ENCODE assay signal across 8 mouse cellular contexts in the genomic region with DNA sequence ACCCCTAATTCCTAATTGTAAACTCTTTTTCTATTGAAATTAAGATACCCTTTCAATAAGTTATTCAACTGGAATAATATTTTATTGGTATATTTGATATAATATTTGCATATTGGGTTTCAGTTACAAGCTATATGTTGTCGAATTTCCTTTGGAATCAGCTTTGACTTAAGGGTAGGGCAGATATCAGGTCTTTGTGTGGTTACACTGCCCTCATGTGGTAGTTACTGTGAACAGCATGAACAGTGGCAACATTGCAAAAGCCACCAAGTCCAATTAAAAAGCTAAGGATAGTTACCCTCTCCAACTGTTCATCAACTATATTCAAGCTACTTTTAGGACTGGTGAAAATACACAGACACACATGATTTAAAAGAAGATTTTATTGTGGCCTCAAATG. TPM values are rescaled to one million over a fixed set of nuclear protein-coding genes. Genes with fewer than 3 reads are reported as not detected.
DNase-seq lines count a peak whose midpoint lies in the region; ATAC-seq and TF ChIP-seq lines count a peak whose summit lies in the region.
"Had no signal": no experiment of that assay in that cellular context is flagged by ENCODE, and none has a peak within 500 bp of the region (broad histone marks: within the 10 kb centered on the region; RNA-seq: fewer than 3 reads in every experiment).

No protein-coding gene starts in this region.

- intact Hi-C loops in left cerebral cortex, postnatal 4 days (cut with DNase I): no loop called here

- H3K4me3 ChIP-seq in kidney, embryonic 16.5 days (ENCODE audit: low read length): no peak overlapping the region
- no peak overlapping the region for H3K4me3 ChIP-seq in E14TG2a.4 (replicated peaks; ENCODE audit: low read length)

- H3K9me3 ChIP-seq in kidney, embryonic 16.5 days (ENCODE audit: low read length): no peaks in the 10 kb centered on the region
- no peaks in the 10 kb centered on the region for H3K9me3 ChIP-seq in E14TG2a.4 (ENCODE audit: low read length)

- POLR2A ChIA-PET in Patski (lab: Charles Lee): no interaction called here

- no peaks in the 10 kb centered on the region for H3K27me3 ChIP-seq in kidney, embryonic 16.5 days (ENCODE audit: insufficient read depth, low read length)
- H3K27me3 ChIP-seq in E14TG2a.4 (ENCODE audit: insufficient read depth, low read length) (no peaks in the 10 kb centered on the region), Patski (no peaks in the 10 kb centered on the region)

- H3K9ac ChIP-seq in kidney, embryonic 16.5 days (replicated peaks; ENCODE audit: low read length): no peak overlapping the region

- H3K36me3 ChIP-seq in kidney, embryonic 16.5 days (ENCODE audit: insufficient read depth, low read length): no peaks in the 10 kb centered on the region
- no peaks in the 10 kb centered on the region for H3K36me3 ChIP-seq in E14TG2a.4 (ENCODE audit: insufficient read depth, low read length)

- H3K4me2 ChIP-seq in kidney, embryonic 16.5 days (replicated peaks; ENCODE audit: low read depth, low read length): no peak overlapping the region

- TF ChIP-seq CTCF in E14TG2a.4 (conservative IDR thresholded peaks at IDR 0.05; ENCODE audit: low read length): peak; percentile 81
- peak; percentile 21 for TF ChIP-seq CTCF in Patski (IDR thresholded peaks at IDR 0.05)

- no peak overlapping the region for H3K27ac ChIP-seq in kidney, embryonic 16.5 days (ENCODE audit: low read length)

- no peak for ATAC-seq in kidney, embryonic 16.5 days (ENCODE audit: low FRiP score, low TSS enrichment)
- ATAC-seq in Patski: no peak

- peak; percentile 12 to 16 for DNase-seq in kidney, postnatal 4 days
- DNase-seq in Patski (ENCODE audit: low read depth, low spot score): no peak
- peak; percentile 2 for DNase-seq in left cerebral cortex, postnatal 4 days
- no peak for DNase-seq in frontal cortex, postnatal 14 days (ENCODE audit: low spot score in 2 of 2)
- no peak for DNase-seq in urinary bladder, postnatal 10 days (ENCODE audit: low spot score)

- 45% methylated on average over 1 of the region's 1 CpGs for WGBS in kidney, embryonic 16.5 days

- CTCF ChIA-PET in Patski (lab: Charles Lee): no interaction called here

- no peaks in the 10 kb centered on the region for H3K4me1 ChIP-seq in kidney, embryonic 16.5 days (ENCODE audit: insufficient read depth, low read length)
- H3K4me1 ChIP-seq in E14TG2a.4 (replicated peaks; ENCODE audit: low read depth, low read length): no peaks in the 10 kb centered on the region

- in situ Hi-C loops in Patski (cut with MboI; ENCODE audit: low pct_unique_long_range_greater_than_20kb): no loop called here

RNA-seq across cellular contexts. Expression of a gene that starts 11.6 kb away (rescaled TPM):
- polyA plus RNA-seq in kidney, embryonic 16.5 days (2015; fragmentation: Nextera tagmentation; extraction: Ambion mirVana): not detected in 2 replicates
- polyA plus RNA-seq in Patski (2021): not detected
- not detected for total RNA-seq in left cerebral cortex, postnatal 4 days (2021)
- polyA plus RNA-seq: spleen, adult 2 months had no signal

Comparison
In these comparisons a context has a peak if more than half of its experiments do, and no peak if none do; other contexts are left out.
1. DNase-seq: peak in kidney, postnatal 4 days (2 of 2) and left cerebral cortex, postnatal 4 days (single experiment); none in Patski (single experiment), frontal cortex, postnatal 14 days (0 of 2) and urinary bladder, postnatal 10 days (single experiment).